Mouse (Mus musculus) limb, embryonic 12.5 days (tissue): Measurements from ENCODE around the gene Olfr711. TPM values are rescaled to one million over a fixed set of nuclear protein-coding genes. Genes with fewer than 3 reads are reported as not detected.

ENCODE experiments used
- polyA plus RNA-seq: library from polyadenylated mRNA; unstranded; fragments of >200 nt; fragmentation: Nextera tagmentation; extraction: Ambion mirVana; gene quantifications from 2 replicates; pipeline ENCODE4 v1.2.1, GENCODE M21; 2016

Olfr711 gene
- polyA plus RNA-seq, 1 experiment from 2014 or later: not detected

Other genes with a start within 250 kb of the Olfr711 start
- not detected in 2 replicates for gene Olfr697, start 233.0 kb downstream of the Olfr711 start, polyA plus RNA-seq
- not detected in 2 replicates for gene Olfr698, start 220.1 kb downstream of the Olfr711 start, polyA plus RNA-seq
- gene Olfr699, start 182.3 kb downstream of the Olfr711 start, polyA plus RNA-seq: not detected in 2 replicates
- not detected in 2 replicates for gene Olfr700, start 166.6 kb downstream of the Olfr711 start, polyA plus RNA-seq
- not detected in 2 replicates for gene Olfr701, start 161.3 kb downstream of the Olfr711 start, polyA plus RNA-seq
- not detected in 2 replicates for gene Olfr702, start 141.6 kb downstream of the Olfr711 start, polyA plus RNA-seq
- not detected in 2 replicates for gene Olfr703, start 132.1 kb downstream of the Olfr711 start, polyA plus RNA-seq
- not detected in 2 replicates for gene Olfr704, start 112.3 kb downstream of the Olfr711 start, polyA plus RNA-seq
- not detected in 2 replicates for gene Olfr705, start 98.6 kb downstream of the Olfr711 start, polyA plus RNA-seq
- not detected in 2 replicates for gene Olfr706, start 87.3 kb downstream of the Olfr711 start, polyA plus RNA-seq
- not detected in 2 replicates for gene Olfr707, start 74.2 kb downstream of the Olfr711 start, polyA plus RNA-seq
- gene Olfr1532-ps1, start 67.5 kb downstream of the Olfr711 start, polyA plus RNA-seq: not detected in 2 replicates
- gene Olfr709-ps1, start 43.2 kb downstream of the Olfr711 start, polyA plus RNA-seq: not detected in 2 replicates
- gene Olfr710, start 27.1 kb downstream of the Olfr711 start, polyA plus RNA-seq: not detected in 2 replicates
- gene Olfr6, start 11.5 kb downstream of the Olfr711 start, polyA plus RNA-seq: not detected in 2 replicates
- gene Olfr2, start 30.6 kb upstream of the Olfr711 start, polyA plus RNA-seq: not detected in 2 replicates
- gene Olfr713, start 55.7 kb upstream of the Olfr711 start, polyA plus RNA-seq: not detected in 2 replicates
- not detected in 2 replicates for gene Olfr714, start 95.5 kb upstream of the Olfr711 start, polyA plus RNA-seq
- not detected in 2 replicates for gene Olfr17, start 117.8 kb upstream of the Olfr711 start, polyA plus RNA-seq
- gene Olfr715b, start 134.9 kb upstream of the Olfr711 start, polyA plus RNA-seq: not detected in 2 replicates
- gene Olfr715, start 155.6 kb upstream of the Olfr711 start, polyA plus RNA-seq: not detected in 2 replicates
- not detected in 2 replicates for gene Olfr716, start 162.9 kb upstream of the Olfr711 start, polyA plus RNA-seq
- not detected in 2 replicates for gene Nlrp14, start 191.5 kb upstream of the Olfr711 start, polyA plus RNA-seq
- not detected in 2 replicates for gene Rbmxl2, start 234.0 kb upstream of the Olfr711 start, polyA plus RNA-seq